ENCODE assay signal across 19 mouse cellular contexts in genomic region chr2:38479541-38479940, GRCm38 (mm10).
"Had no signal": no experiment of that assay in that cellular context is flagged by ENCODE, and none has a peak within 500 bp of the region (broad histone marks: within the 10 kb centered on the region; RNA-seq: fewer than 3 reads in every experiment).

No protein-coding gene starts in this region.

- H3K4me1 ChIP-seq: midbrain, embryonic 12.5 days had no signal

- H3K4me2 ChIP-seq: lung, embryonic 14.5 days; midbrain, embryonic 12.5 days; neural tube, embryonic 13.5 days; neural tube, embryonic 15.5 days had no signal

- H3K9me3 ChIP-seq: midbrain, embryonic 12.5 days; neural tube, embryonic 13.5 days; neural tube, embryonic 15.5 days had no signal

- ATAC-seq: midbrain, embryonic 16.5 days had no signal

- DNase-seq: lung, adult 18-20 months; lung, embryonic 14.5 days; lung, postnatal 10 days; lung, postnatal 4 days; midbrain, embryonic 14.5 days; retina, postnatal 1 day; right cerebral cortex, adult 18-20 months; right cerebral cortex, postnatal 25 days; right cerebral cortex, postnatal 4 days; spleen, adult 18-20 months; thymus, adult 18-20 months; thymus, postnatal 14 days; thymus, postnatal 36 days had no signal

- H3K36me3 ChIP-seq: midbrain, embryonic 12.5 days; neural tube, embryonic 13.5 days; neural tube, embryonic 15.5 days had no signal

- H3K27ac ChIP-seq: midbrain, embryonic 12.5 days; neural tube, embryonic 13.5 days; neural tube, embryonic 15.5 days had no signal

- H3K9ac ChIP-seq: lung, embryonic 14.5 days; midbrain, embryonic 12.5 days; neural tube, embryonic 13.5 days; neural tube, embryonic 15.5 days had no signal

- H3K4me3 ChIP-seq: megakaryocyte, embryonic 14.5 days; midbrain, embryonic 12.5 days; myocyte; neural tube, embryonic 13.5 days; neural tube, embryonic 15.5 days had no signal

- H3K27me3 ChIP-seq: midbrain, embryonic 12.5 days; neural tube, embryonic 13.5 days; neural tube, embryonic 15.5 days had no signal
